Mouse (Mus musculus) CH12.LX (cell line): ENCODE results near the gene Pde6b.

Source experiments
- CHD2 ChIP-seq: IDR thresholded peaks from 2 replicates; pipeline ENCODE4 v1.6.1; 2011; ENCODE audit warnings: low read length, improper control_type of control experiment
- CTCF ChIP-seq, 2 experiments: IDR thresholded peaks in 1 of 2; conservative IDR thresholded peaks in 1 of 2; 2 replicates each; pipeline ENCODE4 v1.5.1; 2011 to 2012; ENCODE audit warnings: low read depth in 2 of 2, low read length in 2 of 2, improper control_type of control experiment in 1 of 2, inconsistent platforms in 1 of 2, mild to moderate bottlenecking in 1 of 2, moderate library complexity in 1 of 2
- ELF1 ChIP-seq: IDR thresholded peaks from 2 replicates; pipeline ENCODE4 v1.6.1; 2014; ENCODE audit warnings: low read depth, mild to moderate bottlenecking, inconsistent platforms, low read length, improper control_type of control experiment
- EP300 ChIP-seq: IDR thresholded peaks from 2 replicates; pipeline ENCODE4 v1.6.1; 2011; ENCODE audit warnings: low read length, improper control_type of control experiment
- ETS1 ChIP-seq: conservative IDR thresholded peaks from 2 replicates; pipeline ENCODE4 v1.6.1; 2012; ENCODE audit warnings: low read depth, mild to moderate bottlenecking, inconsistent platforms, low read length, improper control_type of control experiment, moderate library complexity
- POLR2A ChIP-seq: IDR thresholded peaks from 2 replicates; pipeline ENCODE4 v1.6.1; 2011; ENCODE audit warnings: low read depth, mild to moderate bottlenecking, improper control_type of control experiment, low read length
- POLR2AphosphoS2 ChIP-seq: IDR thresholded peaks from 2 replicates; pipeline ENCODE4 v1.6.1; 2011; ENCODE audit warnings: low read depth, low read length, improper control_type of control experiment
- RCOR1 ChIP-seq: conservative IDR thresholded peaks from 2 replicates; pipeline ENCODE4 v1.6.1; 2012; ENCODE audit warnings: low read depth, mild to moderate bottlenecking, inconsistent platforms, low read length, improper control_type of control experiment
- SIN3A ChIP-seq: IDR thresholded peaks from 2 replicates; pipeline ENCODE4 v1.6.1; 2012; ENCODE audit warnings: low read length, improper control_type of control experiment, inconsistent platforms
- TCF12 ChIP-seq: IDR thresholded peaks from 2 replicates; pipeline ENCODE4 v1.6.1; 2014; ENCODE audit warnings: low read depth, mild to moderate bottlenecking, inconsistent platforms, low read length, improper control_type of control experiment
- UBTF ChIP-seq: IDR thresholded peaks from 2 replicates; pipeline ENCODE4 v1.6.1; 2012; ENCODE audit warnings: low read depth, mild to moderate bottlenecking, inconsistent platforms, low read length, improper control_type of control experiment, moderate library complexity

DNA sequence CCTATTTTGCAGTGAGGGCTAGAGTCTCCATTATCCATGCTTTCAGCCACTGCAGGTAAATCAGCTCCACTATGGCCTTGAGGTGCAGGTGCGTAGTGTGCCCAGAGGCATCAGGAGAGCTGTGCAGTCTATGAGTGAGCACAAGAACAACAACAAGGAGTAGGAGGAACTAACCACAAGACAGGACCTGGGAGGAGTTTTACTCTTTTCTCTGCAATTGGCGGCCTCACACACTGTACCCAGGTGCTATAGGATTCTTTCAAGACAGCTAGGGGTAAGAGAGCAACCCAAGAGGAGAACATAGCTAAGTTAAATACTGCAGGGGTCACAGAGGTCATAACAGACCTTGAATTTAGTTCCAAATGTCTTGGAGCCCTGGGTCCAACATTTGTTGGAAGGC, 70.5 kb downstream of the Pde6b start:
- no peak for TF ChIP-seq CTCF (conservative IDR thresholded peaks at IDR 0.05 in 1 of 2, IDR thresholded peaks at IDR 0.05 in 1 of 2; ENCODE audit: low read depth in 2 of 2, low read length in 2 of 2)
- TF ChIP-seq UBTF: no peak
- no peak for TF ChIP-seq POLR2A
- TF ChIP-seq EP300: no peak
- no peak for TF ChIP-seq TCF12
- TF ChIP-seq ETS1: no peak
- no peak for TF ChIP-seq POLR2AphosphoS2
- no peak for TF ChIP-seq SIN3A
- no peak for TF ChIP-seq ELF1
- TF ChIP-seq CHD2: no peak
- TF ChIP-seq RCOR1: no peak
